Mouse (Mus musculus) cerebellum, postnatal 14 days (tissue): ENCODE results near the gene Fmo5.

Experiments used
- DNase-seq, 2 experiments: peaks; one replicate each; pipeline ENCODE4 v3.0.0; 2021; ENCODE audit warnings: mixed read lengths in 2 of 2

Gene Fmo5

DNA sequence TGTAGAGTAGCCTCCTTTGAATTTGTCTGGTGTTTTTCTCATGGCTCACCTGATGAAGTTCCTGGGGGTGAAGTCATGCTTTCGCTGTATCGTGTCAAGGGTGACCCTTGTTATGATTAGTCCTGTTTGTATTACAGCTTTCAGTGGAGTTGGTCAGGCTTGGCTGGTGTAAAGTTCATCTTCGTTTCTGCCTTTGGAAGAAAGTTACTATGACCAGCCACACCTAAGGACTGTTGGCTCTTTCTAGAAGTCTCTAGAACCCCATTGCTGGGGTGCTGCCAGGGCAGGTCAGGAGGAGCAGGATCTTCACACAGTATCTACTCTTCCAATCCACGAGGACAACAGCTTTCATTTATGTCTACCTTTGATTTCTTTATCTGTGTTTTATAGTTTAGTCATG is 4.9 kb downstream of the Fmo5 start:
- no peak for DNase-seq

DNA sequence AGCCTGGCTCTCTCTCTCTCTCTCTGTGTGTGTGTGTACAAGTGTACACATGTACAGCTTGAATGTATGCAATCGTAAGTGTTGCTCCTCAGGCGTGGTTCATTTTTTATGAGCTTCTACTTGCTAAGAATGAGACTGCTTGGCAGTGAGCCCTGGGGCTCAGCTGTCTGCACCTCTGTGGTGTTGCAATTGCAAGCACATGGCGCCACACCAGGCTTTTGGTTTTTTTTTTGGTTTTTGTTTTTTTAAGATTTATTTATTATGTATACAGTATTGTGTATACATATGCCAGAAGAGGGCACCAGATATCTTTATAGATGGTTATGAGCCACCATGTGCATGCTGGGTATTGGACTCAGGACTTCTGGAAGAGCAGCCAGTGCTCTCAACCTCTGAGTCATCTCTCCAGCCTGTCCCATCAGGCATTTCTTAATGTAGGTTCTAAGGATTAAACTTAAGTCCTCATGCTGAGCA is 5.7 kb downstream of the Fmo5 start:
- DNase-seq, result no peak

DNA sequence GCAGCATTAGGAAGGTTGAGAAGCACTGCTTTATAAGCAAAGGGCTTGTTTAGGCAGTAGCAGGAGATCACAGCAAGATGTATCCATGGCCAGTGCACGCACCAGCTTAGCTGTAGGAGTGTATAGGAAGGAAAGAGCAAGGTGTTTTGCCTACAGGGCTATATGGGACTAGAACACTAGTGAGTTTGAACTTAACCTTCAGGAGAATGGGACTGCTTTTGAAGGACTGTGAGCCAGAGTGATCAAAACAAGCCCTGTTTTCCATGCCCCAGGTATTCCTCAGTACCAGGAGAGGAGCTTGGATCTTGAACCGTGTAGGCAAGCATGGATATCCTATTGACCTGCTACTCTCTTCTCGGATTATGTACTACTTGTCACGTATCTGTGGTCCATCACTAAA is 12.8 kb downstream of the Fmo5 start:
- DNase-seq, result no peak

DNA sequence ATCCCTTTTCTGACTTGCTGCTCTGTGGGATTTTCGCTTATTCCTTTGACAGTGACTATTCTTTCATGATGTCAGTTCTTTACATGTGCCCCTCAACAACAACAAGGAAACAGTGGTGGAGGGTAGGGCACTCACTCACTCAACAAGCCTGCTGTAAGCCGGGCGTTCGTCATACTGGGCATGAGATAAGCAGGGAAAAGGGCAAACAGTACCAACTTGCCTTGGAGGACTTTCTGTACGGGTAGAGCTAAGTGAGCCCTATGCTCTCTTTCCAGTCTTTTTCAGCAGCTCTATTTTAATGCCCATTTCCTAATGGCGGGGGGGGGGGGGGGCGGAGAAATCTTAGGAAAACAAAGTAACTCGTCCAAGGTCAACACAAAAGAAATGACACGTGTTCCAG is 13.4 kb downstream of the Fmo5 start:
- no peak for DNase-seq

DNA sequence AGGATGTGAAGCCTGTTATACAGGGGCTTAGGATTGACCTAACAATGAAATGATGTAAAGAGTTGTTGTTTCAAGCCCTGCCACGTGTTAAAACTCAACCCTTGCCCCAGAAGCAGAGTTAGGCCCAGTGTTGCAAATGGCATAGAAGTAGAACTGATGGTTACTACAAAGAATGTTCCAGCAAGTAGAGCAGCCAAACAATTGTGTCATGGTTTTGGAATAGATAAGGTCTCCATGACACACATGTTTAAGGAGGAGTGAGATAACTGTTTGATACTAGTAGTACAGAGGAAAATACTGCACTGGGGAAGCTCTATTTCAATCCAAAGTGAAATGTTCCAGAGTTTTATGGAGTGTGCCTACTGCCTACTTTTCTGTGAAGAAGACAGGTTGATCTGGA is 19.9 kb downstream of the Fmo5 start:
- DNase-seq, result no peak

DNA sequence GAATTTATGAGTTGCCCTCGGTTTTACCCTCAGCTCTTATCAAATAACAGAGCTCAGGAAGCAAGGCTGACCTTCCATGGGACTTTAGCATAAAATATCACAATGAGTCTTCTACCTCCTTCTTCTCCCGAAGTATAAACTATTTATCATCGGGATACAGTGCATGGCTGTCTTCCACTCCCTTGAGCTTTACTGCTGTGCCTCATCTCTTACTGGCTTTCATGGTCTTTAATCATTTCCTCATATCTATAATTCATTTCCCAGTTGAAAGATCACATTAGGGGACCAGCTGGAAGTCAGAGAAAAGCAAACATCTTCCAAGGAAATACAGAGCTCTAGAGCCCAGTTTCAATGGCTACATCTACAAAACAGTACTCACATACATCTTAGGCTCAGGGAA is 20.4 kb downstream of the Fmo5 start:
- DNase-seq, result no peak

DNA sequence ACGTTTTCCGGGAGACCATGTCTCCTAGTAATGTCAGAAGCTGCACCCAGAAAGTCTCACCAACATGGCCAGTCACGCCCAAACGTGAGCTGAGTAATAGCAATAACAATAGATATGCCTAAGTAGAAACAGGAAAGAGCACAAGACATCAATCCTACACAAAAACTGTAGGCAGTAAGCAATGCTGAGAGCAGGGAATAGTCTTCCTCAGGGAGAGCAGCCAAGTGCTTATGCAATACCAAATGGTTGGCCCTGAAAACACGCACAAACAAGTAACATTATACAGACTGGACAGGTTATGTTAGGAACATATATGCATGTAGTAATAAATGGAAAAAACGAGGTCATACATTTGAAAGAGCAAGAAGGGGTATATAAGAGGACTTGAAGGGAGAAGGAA is 20.9 kb downstream of the Fmo5 start:
- no peak for DNase-seq

DNA sequence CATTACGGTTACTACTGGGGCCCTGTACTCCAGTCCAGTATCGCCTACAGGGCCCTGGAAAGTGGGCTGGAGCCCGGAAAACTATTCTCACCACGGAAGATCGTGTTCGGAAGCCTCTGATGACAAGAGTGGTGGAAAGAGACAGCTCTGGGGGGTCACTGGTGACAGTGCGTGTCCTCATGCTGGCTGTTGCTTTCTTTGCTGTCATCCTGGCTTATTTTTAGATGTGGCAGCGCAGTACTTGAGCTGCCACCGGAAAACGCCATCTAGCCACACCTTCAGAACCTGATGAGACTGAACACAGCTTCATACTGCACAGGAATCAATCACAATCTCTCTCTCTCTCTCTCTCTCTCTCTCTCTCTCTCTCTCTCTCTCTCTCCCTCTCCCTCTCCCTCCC is 23.0 kb downstream of the Fmo5 start:
- no peak for DNase-seq

DNA sequence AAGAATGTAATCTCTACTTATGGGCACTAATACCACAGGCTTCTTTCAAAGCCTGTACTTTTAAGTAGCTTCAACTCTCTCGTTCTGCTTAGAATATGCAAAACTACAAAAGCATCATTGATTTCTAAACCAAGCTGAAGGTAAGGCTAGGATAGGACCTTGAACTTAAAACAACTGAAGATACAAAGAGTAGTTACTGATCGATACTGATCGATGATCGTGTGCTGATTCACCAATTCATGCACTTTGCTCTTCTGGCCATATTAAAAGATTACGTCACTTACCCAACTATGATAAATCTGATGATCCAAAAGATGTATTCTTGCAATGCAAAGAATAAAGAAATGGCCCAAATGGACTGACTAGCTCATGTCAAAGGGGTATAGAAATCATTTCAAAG is 25.2 kb downstream of the Fmo5 start:
- DNase-seq, result no peak

DNA sequence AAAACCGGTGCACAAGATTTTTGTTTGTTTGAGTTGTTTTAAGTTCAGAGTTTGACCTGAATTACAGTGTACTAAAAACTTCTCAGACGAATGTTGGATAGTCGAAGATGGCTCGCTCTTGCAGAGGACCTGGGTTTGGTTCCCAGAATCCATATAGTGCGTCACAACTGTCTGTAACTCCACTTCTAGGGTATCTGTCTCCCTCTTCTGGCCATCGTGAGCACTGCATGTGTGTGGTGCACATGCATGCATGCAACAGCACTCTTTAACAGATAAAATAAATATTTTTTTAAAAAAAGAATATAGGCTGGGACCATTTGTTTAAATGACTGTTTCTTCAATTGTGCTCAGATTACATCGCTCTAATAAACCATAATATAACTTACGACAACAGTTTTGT is 26.3 kb downstream of the Fmo5 start:
- DNase-seq, result peak; percentile 26 to 58

DNA sequence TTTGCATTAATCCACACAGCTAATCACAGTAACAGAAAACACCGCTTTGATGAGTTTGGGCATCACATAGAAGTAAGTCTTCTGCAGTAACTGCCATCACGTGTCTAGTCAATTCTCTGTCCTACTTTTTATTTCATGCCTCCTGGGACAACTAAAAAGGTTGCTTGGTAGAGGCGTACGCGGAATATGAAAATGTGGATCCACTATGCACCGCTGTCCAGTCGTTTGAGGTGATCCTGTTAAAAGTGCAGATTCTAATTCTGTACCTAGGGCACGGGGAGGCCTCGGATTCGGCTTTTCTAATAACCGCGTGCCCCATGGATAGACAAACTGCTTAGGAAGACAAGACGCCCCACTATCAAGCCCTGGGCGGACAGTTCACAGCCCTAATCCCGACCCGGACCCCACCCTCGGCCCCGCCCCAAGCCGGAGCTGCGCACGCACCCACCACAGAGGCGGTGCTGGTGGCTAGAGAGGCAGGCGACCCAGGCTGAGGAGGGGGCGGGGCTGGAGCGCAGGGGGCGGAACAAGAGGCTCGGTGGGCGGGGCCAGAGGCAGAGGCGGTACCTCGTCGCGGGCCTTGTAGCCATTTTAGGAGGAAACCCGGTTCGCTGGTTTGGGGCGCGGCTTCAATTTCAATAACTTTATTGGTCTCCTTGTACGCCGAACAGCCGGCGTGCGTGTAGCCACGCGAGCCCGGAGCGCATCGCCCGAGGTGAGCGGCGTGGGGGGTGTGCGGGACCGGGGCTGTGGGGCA is 29.2 kb downstream of the Fmo5 start, which contains the start of gene Prkab2:
Prkab2 (plus strand) TSS at position 539 of the 757 bp plus-strand sequence.
- peak; percentile 100 for DNase-seq

DNA sequence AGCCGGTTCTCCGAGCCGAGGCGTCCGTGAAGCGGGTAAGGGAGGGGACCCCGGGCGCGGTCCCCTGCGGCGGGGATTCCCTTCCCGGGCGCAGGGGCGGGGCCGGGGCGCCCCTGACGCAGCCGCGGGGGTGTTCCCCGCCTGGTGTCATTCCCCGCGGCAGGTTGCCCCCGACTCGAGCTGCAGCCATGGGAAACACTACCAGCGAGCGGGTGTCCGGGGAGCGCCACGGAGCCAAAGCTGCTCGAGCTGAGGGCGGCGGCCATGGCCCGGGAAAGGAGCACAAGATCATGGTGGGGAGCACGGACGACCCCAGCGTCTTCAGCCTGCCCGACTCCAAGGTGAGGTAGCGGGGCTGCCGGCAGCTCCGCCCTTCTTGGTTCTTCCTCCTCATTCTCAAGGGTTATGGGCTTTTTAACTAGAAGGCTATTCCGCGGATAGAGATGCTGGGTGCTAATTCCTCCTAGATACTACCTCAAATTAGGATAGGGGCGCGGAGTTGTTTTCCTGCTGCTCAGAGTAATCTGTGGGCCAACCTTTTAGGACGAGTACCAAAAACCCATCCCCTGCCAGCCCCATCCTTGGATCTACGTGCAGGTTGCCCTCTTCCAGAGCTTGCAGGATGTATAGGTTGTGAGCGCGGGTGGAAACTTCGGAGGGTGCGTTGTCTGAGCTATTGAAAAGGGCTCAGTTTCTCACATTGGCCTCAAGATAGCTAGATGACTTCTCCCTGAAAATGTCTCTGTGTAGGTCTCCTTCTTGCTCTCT is 30.0 kb downstream of the Fmo5 start:
- DNase-seq, result no peak

DNA sequence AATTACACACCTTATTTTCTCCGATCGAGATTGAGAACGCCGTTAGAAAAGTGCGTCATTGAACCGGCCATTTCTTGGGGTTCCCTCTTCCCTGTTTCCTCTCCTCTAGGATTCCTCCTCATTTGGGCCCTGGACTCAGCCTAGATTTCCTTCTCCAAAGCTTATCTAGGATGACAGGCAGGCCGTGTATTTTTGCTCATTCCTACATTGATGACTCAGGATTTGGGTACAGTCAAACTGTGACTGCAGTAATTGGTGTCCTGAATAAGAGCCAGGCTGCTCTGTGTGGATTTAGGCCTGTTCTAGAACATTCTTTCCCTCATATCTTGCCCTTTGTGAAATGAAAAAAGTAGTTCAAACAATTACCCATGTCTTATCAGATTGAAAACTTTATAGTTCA is 31.1 kb downstream of the Fmo5 start:
- no peak for DNase-seq

DNA sequence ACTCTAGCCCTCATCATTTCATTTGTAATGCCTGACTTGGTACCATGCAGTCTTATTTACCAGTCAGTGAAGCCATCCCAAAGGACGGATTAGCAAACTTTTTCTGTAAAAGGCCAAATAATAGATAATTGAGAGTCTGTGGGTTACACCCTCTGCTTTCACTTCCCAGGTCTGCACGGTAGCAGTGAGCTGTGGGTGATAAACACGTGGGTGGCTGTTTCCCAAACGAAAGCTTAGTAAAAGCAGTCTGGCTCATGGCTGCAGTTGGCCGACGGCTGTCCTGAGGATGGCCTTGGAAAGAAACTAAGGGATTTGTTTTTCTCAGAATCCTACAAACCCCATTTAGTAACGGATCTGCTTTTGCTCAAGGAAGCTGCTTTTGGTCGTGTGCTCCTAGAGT is 32.6 kb downstream of the Fmo5 start:
- no peak for DNase-seq

DNA sequence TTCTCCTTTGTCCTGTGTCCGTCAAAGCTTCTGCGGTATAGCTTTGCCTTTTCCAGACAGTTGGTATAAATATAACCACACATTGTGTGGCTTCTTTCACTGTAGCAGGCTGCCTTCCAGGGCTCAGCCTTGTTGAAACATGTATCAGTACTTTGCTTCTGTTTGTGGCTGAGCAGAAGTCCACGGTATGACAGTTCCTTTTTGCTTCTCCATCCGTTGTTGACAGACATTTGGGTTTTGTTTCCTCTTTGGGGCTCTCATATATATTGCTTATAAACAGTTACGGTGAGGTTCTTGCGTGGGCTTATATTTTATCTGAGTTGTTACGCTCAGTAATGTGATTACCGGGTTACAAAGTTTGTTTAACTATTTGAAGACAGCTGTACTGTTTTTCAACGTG is 36.9 kb downstream of the Fmo5 start:
- no peak for DNase-seq

DNA sequence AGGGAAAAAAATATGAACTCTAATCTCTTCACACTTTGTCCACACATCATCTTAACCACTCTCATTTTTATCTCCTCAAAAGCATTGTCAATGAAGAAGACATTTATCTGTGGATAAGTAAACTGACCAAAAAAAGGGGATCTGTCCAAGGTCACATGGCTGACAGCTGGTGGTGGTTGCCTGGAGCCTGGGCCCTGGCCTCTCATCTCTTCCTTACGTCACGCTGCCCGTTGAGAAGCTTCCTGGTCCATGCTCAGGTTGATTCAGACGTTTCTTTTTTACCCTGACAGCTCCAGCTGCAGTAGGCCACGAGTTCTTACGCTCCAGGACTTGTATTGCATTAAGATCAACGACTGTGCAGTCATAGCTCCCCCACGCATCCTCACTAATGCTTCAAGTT is 37.5 kb downstream of the Fmo5 start:
- no peak for DNase-seq

DNA sequence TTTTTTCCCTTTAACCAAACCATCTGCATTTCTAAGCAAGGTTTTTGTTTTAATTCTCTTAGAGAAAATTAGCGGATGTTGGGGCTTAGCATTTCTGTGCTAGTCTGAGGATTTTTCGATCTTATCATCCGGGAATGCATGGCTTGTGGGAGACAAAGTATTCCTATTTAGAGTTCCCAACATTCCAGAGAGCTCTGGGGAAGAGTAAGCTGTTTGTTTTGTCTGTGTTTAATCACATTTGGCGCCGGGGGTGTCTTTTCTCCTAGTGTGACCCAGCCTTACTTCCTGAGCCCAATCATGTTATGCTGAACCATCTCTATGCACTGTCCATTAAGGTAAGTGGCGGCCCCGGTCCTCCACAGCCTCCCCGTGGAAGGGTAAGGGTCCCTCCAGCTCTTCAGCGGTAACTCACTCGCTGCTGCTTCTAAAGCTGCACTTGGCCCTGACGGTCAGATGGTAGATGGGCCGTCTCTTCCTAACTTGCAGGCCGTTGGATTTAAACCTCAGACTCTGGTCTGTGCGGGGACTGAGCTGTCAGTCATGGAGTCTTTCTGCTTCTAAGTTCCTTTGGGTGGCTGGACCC is 38.6 kb downstream of the Fmo5 start:
- no peak for DNase-seq

DNA sequence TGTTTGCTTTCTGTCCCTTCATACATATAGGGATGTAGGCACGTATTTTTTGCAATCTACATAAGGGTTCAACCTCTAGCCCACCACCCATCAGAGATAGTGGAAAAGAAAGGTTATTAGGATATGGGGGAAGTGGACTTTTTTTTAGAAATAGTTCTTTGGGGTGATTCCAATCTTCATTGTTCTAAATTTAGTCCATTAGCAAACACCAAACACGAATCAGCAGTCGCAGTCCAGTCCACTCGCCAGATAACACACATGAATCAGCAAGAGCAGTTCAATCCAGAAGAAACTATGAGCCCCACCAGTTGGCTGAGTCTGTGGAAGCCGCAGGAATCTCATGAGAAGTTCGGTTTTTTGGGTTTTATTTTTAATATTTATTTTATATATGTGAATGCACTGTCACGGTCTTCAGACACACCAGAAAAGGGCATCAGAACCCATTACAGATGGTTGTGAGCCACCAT is 46.1 kb downstream of the Fmo5 start, which contains the start of gene Gm17651:
Gm17651 (minus strand) TSS at position 51 of the 467 bp plus-strand sequence.
- DNase-seq, result no peak

DNA sequence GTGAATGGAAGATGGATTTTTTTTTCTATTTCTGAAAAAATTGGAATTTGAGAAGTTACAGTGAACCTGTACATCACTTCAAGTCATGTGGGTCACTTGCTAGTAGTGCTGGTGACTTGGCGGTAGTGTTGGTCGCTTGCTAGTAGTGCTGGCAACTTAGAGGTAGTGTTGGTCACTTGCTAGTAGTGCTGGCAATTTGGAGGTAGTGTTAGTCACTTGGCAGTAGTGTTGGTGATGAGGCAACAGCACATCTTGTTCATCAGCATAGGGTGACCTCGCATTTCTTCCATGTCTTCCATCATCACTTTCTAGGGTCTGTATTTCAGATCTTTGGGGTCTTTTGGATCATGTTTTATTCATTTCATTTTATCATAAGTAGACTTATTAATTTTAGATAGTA is 47.5 kb downstream of the Fmo5 start:
- no peak for DNase-seq

DNA sequence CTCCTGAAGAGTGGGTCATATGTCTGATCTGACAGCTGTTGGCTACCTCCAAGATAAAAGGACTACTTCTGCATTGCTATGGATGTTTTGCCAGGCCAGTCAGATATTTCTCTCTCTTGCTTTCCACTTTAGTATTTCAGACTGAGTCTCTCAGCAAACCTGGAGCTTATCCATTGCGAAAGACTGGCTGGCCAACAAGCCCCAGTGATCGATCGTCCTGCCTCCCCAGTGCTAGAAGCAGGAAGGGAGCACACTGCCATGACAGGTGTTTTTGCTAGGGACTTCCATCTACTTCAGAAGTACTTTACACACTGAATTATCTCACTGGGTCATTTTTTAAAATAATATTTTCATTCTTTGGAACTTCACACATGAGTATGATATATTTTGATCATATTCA is 49.8 kb downstream of the Fmo5 start:
- no peak for DNase-seq

DNA sequence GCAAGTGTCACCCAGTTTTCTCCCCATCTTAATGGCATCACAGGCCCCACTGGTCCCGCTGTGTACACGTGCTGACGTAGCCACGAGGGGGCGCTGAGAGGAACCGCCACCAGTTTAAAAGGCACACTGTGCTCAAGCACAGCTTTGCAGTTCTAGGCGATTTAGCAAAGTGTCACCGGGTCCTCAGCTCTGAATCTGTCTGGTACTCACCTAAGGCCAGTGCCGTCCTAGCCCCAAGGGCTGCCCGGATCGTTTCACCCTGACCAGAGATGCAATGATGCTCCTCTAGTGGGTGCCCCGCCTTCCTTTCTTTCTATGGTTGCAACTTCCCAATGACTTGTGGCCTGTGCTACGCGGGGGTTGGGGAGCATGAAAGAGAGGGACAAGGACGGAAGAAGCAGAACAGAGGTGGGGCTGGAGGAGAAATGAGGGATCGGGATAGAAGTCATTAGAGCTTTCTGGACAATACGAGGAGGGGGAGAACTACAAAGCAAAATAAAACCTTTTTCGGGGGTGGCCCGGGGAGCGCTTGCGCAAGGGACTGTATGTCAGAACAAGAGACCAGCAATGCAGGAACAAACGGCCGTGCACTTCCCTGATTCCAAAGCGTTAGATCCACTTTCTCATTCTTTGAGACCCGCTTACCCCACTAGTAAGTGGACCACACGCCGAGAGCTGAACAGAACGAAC is 52.2 kb downstream of the Fmo5 start:
- peak; percentile 81 to 84 for DNase-seq

DNA sequence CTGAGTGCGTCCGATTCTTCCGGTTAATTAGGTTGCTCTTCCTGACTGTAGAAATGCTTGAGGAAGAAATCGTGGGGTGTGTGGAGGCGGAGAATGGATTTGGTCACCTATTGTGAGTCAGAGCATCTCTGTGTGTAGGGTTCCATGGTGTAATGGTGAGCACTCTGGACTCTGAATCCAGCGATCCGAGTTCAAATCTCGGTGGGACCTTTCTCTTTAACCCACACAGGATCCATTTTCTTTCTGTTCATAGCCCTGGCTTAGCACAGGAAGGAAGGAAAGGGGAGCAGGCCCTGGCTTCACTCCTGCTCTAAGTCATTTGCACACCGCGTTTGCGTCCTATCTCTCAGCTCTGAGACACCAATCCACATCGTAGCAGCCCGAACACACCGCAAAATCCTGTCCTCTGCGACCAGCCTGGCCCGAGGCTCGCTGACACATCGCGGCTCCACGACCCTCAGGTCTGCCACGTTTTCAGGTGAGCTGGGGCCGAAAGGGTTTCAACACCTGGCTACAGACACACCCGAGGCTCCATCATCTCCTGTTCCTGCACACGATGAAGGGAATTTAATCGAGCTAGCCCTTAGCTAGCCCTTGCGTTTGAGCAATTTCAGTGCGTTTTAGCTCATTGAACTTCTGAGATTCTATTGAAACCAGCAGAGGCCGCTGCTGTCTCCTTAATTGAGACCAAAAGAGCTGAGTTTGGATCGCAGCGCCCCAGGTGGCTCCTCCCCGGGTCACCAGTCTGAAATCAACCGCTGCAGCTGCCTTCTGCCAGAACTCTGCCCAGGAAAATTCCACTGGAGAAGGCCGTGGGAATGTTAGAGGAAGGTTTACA is 52.9 kb downstream of the Fmo5 start:
- DNase-seq, result peak; percentile 70 to 71
